Mouse (Mus musculus): ENCODE measurements around the gene Rgma.

GRCm38 (mm10) chr7:73399501-73400044 lies 24.3 kb downstream of the Rgma start:
- TF ChIP-seq POLR2A (IDR thresholded peaks at IDR 0.05; ENCODE audit: low read depth, low read length) (no peak), CTCF (IDR thresholded peaks at IDR 0.05; ENCODE audit: extremely low read depth, insufficient read depth, insufficient read length, insufficient replicate concordance) (peak; percentile 38; the same call in 1 of the 2 replicates)
